Mouse (Mus musculus): ENCODE measurements around the gene Elovl3.
"Not testable (repeated sequence)": the region's sequence is repeated elsewhere in the genome, so short reads cannot be mapped to it uniquely, and the experiment has no call there.

The Elovl3 gene

DNA sequence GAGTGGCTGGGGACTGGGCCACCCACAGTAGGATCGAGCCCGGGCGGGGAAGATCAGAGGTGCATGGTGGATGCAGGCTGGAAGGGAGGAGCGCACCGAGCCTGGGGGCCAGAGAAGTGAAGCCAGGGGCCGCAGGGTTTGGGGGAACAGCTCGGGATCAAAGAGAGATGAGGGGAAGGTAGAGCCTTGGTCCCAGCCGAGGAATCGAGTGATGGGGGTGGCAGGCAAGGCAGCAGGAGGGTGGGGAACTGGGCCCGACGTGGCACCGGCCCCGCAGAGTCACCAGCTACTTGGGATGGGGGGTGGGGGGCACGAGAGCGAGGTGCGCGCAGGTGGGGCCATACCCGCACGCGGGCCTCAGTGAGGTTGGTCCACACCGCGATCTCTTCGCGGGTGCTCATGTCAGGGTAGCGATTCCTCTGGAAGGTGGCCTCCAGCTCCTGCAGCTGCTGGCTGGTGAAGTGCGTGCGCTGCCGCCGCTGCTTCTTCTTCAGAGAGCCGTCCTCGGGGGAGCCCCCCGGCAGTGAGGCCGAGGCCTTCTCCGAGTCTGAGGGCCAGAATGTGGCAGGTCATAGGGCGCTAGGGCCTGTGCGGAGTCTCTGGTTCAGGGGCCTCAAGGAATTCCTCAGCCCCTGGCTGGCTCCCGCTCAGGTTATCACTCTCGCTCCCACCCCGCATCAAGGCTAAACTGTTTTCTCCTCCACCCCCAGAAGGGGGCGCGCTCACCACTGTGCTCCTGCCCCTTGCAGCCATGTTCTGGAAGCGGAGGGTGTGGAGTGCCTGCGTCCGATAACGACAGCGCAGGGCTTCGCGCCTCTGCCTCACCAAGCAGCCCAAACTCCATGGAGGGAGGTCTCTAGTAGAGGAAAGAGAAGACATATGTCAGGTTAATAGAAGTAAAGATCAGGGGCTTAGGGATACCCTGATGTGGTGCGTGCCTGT is 5.2 kb downstream of the Elovl3 start:
- peak; percentile 61 for DNase-seq

DNA sequence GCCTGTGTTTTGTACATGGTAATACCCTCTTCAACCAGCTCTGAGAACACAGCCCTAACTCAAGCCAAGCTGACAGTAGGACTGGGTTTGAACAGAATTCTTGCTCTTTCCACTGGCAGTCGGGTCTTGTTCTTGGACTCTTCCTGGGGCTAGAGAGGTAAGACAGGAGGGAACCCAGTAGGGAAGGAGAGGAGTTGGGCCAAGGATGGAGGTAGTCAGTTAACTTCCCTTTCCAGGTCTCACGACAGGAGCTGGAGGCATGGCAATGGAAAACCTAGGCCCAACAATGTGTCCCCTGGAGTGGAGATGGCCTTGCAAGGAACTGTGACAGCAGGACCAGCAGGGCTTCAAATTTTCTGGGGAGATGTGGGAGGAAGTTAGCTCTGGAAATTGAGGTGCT is 8.6 kb downstream of the Elovl3 start:
- DNase-seq, result no peak

DNA sequence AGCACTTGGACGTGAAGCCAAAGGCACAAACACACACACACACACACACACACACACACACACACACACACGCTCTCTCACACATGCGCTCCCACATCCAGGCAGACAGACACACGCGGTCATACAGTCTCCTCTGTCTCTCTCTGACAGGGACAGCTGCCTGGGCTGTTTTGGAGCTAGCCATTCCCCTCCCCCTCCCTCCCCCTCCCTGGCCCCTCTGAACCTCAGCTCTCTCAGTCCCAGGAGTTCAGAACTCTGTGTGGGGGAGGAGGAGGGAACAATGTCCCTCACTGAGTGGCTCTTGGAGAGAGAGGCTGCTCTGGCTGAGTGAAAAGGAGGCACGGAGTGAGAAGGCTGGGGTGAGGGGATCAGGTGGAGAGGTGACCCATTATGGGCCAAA is 9.4 kb downstream of the Elovl3 start:
- DNase-seq, result no peak

DNA sequence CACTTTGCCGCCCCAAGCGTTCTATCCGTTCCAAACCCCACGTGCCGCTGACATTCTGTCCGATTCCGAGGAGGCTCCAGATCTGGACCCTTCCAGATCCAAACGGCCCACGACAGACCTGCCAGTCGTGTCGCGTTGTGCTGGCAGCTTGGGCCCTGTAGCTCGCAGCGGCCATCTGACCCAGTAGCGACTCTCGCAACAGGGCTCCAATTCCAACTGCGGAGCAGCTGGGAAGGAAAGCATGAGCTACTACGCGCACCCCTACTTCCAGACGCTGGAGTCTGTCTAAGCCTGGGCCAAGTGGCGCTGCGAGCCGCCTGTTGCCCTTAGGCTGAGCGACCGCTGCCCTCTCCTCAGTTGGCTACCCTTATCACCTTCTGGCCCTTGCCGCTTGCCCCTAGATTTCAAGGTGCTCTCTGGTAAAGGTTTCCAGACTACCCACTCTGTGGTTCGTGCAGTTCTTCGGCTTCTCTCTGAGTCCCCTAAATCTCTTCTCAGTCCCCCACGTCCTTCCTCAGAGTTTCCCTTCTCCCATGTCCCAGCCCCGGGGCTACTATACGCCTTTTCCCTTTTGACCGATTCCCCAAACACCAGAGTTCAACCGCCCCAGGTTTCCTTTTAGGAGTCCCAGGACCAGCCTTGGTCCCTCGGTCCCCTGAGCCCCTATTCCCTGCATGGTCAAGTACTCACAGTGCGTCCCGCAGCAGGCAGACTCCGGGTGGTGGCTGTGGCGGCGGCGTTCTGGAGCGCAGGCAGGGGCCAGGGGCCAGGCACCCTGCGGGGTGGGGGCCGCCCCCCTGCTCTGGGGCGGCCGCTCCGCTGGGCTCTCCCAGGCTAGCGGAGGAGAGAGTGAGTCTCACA is 16.0 kb downstream of the Elovl3 start, which contains the start of gene Pitx3:
TSS of gene Pitx3 (minus strand) at position 816 of the 861 bp plus-strand sequence.
- no peak for DNase-seq

DNA sequence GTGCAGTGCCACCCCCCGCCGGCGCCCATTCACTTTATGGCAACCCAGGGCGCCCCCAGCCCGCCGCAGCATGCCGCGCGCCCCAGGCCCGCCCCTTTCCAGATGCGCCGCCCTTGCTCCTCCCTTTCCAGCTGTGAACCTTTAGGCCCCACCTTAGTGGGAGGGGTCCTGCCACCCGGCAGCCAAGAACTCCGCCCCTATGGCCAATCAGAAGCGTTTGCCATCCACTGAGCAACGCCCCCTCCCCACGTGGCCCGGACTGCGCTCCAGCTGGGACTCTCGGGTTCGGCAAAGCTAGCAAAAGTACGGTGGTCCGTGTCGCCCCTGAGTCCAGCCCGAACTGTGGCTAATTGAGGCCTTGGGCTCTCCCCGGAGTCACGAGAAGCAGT is 16.7 kb downstream of the Elovl3 start:
- peak; percentile 56 for DNase-seq

DNA sequence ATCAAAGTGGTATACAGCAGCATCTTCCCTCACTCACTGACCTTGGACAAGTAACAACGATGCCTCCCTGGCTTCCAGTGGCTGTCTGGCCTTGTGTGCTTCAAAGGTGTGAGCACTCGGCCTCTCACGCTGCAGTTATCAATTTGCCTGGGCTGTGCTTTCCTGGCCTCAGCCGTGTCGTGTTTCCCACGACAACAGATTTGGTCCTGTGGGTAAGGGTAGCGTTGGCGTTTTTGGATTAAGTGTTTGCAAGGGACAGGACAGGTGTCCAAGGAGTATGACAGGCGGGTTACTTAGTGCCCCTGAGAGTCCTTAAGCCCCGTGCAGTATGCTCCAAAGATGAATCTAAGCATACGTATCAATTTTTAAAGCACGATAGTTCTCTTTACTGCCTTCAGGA is 17.4 kb downstream of the Elovl3 start:
- DNase-seq, result no peak

DNA sequence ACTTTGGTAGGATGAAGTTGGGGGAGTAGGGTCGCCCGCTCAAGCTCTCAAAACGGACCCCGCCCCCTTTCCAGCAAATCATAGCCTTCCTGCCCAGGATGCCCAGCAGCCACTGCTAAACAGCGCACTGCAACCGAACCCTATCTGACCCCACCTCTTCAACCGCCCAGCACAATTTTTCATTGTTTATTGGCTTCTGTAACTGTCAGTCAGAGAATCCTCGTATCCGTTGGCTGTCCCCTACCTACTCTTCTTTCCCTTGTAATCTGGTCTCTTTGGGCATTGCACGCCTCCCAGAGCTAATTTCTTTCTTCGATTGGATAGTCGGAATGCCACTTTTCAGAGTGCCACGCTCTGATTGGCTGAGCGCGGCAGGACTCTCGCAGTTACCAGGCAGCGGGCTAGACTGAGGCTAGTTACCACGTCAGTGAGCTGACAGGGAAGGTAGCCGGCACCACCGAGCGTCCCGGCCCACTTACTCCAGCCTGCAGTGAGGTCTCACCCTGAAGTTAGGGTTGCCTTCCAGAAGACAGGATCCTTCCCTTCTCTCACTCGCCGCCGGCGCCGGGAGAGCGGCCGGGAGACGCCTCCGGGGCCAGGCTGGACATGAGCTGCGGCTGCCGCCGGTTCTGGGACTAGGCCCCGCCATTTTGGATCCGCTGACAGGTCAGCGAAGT is 20.6 kb downstream of the Elovl3 start, which contains the start of gene Gbf1:
TSS of gene Gbf1 (plus strand) at position 383 of the 677 bp plus-strand sequence.
- DNase-seq, result peak; percentile 89

DNA sequence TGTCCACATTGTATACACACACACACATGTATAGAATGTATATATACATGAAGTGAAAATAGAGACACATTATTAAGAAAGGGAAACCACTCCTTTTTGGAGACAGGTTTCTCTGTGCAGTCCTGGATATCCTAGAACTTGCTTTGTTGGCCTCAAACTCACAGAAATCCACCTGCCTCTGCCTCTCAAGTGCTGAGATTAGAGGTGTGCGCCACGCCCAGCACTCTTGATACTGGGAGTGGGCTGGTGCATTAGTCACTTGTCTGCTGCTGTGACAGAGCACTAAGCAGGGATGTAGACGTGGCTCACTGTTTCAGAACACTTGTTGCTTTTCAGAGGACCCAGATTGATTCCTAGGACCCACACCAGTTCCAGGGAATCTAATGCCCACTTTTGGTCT is 34.3 kb downstream of the Elovl3 start:
- no peak for DNase-seq

DNA sequence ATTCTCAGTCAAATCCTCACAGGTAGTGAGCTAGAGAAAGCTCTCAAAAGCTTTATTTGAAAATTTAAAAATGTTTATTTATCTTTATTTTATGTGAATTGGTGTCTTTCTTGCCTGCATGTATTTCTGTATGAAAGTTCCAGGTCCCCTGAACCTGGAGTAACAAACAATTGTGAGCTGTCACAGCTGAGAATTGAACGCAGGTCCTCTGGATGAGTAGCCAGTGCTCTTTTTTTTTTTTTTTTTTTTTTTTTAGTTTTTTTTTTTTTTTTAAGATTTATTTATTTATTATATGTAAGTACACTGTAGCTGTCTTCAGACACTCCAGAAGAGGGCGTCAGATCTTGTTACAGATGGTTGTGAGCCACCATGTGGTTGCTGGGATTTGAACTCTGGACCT is 35.5 kb downstream of the Elovl3 start:
- not testable (repeated sequence) for DNase-seq

DNA sequence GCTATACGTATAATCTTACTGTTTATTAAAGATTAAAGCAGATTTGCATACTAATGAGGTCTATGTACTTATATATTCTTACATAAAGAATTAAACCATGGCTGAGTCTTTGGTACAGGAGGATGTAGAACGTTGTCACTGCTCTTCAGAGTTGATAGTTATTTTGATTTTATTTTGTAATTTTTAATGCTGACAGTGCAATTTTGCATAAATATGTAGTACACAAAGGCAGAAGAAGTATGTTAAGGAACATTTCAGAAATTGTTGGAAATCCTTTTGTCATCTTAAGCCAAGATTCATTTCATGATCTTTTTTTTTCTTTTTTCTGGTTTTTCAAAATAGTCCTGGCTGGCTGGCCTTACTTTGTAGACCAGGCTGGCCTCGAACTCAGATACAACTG is 37.7 kb downstream of the Elovl3 start:
- no peak for DNase-seq

DNA sequence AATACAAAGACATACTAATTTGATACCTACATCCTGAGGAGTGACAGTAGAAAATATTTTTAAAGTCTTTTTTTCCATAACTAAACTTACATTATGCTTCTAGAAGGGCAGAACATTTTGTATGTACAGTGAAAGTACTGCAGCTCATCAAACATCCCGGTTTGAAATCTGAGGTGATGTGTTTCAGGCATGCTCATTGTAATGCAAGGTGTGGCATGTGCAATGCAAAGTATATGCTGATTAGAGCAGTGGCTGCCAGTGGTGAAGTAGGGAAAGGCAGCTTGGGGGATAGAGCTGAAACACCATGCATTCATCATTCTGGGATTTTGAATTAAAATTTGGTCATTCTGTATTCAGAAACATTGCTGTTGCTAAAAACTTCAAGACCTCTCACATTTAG is 38.2 kb downstream of the Elovl3 start:
- no peak for DNase-seq

DNA sequence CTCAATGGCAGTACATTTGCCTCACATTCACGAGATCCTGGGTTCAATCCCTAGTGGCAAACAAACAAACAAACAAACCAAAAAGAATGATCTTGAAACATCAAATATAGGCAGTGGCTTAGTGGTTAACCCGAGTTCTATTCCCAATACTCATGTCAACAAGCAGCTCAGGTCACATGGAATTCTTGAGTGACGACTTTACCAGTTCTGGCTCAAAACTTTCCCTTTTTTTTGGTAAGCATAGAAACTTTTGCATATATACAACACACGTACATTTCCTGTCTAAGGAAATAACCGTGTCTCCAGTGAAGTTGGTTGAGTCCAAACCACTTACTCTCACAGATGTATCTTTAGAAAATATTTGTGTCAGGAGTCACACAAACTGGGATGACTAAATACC is 40.8 kb downstream of the Elovl3 start:
- DNase-seq, result no peak

DNA sequence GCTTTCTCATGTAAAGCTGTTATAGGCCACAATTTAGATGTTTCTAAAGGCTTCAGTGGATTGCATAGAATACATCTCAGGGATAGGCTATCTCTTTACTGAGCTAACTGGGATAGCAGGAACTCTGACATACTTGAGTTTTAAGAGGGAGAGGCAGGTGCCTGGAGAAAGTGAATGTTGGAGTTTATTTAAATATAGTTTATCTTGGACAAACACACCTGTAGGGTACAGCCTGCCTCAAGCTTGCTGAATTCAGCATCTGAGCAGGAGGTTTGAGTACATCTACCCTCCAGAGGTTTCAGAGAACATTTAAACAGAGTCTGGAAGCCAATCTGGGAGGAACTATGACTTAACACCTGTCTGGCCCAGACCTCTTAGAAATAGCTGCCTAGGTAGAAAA is 43.5 kb downstream of the Elovl3 start:
- DNase-seq, result no peak

DNA sequence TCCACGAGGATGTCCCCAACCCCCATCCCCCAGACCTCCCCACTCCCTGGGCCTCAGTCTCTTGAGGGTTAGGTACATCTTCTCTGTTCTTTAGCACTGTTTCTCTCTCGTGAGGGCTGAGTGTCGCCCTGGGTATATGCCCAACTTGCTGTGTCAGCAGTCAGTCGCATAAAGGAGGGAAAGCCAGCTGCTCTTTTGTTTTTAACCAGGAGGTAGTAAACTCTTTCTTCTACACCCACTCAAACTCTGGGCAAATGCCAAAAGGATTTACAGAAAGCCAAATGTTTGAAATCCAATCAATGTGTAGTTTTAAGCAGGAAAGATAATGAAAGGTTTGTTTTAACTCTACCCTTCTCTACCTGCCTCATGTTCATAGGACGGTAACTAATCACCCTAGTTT is 45.3 kb downstream of the Elovl3 start:
- no peak for DNase-seq

DNA sequence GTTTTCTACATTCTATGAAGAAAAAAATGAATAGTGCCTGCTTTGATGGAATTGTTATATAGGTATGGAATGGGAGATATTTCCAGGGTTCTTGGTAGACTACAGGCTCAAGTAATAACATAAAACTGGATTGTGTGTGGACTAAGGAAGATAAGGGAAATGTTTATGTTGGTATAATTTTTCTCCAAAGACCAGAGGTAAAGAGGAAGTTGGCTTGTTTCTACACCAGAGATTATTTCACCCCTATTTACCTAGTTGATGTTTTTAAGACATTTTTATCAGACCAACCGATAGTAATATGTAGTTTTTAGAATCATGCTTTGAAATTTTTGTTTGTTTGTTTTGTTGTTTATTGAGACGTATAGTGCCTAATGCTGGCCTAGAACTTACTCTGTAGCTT is 48.6 kb downstream of the Elovl3 start:
- no peak for DNase-seq

DNA sequence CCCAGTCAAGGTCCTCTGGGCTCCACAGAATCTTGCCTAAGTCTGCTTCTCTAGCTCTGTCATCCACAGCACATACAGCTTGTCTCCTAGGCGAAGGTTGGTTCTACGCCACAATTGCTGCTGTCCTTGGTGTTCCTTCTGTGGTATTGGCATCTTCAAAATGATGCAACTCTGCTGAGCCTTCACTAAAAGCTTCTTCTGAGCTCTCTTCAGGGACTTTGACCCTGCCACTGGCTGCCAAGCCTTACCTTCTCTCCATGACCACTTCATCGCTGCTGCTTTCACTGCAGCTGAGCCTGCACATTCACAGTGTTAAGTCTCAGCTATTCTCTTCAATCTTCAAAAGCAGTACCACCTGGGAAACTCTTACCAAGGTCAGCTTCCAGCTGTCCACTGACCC is 50.5 kb downstream of the Elovl3 start:
- DNase-seq, result no peak
